Mouse (Mus musculus) right cerebral cortex, postnatal 10 days (tissue): ENCODE data around the gene Zscan29.

Source experiments
- DNase-seq, 2 experiments: peaks; one replicate each; pipeline ENCODE4 v3.0.0; 2021; ENCODE audit warnings: low spot score in 2 of 2

Zscan29 gene

GRCm38 (mm10) chr2:121170980-121171742 lies at the start of gene Zscan29:
Gene Zscan29, minus strand, starts transcription at chr2:121171125.
- DNase-seq, result peak; percentile 90 to 91

DNA sequence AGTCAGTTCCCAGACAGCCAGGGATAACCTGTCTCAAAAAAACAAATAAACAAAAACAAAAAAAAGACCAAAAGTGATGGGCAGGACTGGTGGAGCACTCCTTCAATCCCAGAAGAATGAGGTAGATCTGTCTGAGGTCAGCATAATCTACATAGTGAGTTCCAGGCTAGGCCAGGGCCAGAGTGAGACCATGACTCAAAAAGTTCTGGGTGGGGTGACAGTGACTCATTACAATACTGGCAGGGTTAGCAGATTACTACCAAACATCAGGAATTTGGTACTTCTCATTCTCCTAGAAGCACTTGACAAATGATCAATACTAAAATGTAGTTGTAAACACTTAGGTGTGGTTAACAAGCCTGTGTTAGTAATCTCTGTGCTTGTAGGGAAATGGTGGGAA lies 49.1 kb upstream of the Zscan29 start:
- DNase-seq, result no peak

DNA sequence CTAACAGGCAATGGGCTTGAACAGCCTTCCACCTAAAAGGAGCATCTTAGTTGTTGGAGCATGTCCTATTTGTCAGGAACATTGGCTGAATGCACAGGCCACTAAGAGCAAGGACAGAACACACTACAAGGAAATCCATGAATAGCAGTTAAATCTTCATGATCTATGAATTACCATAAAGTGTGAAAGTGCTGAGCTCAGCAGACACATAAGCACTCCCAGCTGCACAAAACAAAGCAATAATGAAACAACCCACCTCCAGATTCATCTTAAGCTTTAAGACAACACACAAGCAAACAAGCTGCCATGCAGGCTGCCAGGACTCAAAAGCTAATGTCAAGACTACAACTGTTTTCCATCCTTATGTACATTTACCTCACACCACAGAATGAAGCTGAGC lies 48.3 kb upstream of the Zscan29 start:
- DNase-seq, result no peak

GRCm38 (mm10) chr2:121214491-121214890 lies 43.6 kb upstream of the Zscan29 start:
- DNase-seq, result no peak

- no peak for DNase-seq
Measured at GRCm38 (mm10) chr2:121206541-121206940, 35.6 kb upstream of the Zscan29 start.

- DNase-seq, result no peak
Measured at GRCm38 (mm10) chr2:121204276-121204675, 33.4 kb upstream of the Zscan29 start.

DNA sequence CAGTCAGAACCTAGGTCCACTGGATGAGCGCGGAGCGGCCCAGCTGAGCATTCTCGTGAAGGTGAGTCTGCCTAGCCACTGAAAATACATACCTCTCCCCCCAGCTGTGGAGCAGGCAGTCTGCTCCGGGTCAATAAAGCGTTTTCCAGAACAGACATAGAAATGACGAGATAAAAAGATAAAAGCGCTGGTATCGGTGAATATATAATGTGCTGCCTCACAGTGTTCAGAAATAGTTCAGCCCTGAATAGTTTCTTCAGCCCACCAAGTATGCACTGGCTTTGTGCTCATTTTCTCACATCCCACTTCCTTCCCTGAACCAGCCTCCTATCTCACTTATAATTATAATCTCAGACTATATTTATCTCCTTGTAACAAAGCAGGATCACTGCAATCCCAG lies 24.5 kb upstream of the Zscan29 start:
- peak in 1 of 2 experiments; percentile 65 for DNase-seq

- DNase-seq, result no peak
Measured at GRCm38 (mm10) chr2:121188530-121188929, 17.6 kb upstream of the Zscan29 start.

DNA sequence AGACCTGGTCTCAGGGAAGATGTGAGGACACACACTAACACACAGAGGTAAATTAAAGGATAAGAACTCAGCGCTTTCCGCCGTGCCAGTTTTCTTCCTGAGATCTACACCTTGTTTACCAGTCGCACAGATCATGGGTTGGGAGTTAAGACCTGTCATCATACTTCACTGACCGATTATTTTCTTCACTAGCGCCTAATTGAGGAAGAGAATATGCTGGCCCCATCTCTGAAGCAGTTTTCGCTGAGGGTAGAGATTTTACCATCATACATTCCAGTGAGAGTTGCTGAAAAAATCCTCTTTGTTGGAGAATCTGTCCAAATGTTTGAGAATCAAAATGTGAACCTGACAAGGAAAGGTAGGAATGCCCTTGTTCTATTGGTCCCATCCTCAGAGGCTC lies 13.2 kb upstream of the Zscan29 start:
- no peak for DNase-seq

DNA sequence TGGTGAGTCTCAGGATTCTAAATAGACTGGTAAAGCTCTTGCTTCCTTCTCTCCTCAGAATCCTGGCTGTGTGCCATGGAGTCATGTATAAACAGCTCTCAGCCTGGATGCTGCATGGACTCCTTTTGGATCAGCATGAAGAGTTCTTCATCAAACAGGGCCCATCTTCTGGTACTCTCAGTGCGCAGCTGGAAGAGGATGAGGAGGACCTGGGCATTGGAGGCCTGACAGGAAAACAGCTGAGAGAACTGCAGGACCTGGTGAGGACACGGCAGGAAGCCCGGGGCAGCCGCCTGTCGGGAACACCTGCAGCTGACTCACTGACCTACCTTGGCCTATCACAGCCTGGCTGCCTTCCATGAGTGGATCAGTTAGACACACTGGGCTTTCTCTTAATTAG lies 12.5 kb upstream of the Zscan29 start:
- peak in 1 of 2 experiments; percentile 46 for DNase-seq

DNA sequence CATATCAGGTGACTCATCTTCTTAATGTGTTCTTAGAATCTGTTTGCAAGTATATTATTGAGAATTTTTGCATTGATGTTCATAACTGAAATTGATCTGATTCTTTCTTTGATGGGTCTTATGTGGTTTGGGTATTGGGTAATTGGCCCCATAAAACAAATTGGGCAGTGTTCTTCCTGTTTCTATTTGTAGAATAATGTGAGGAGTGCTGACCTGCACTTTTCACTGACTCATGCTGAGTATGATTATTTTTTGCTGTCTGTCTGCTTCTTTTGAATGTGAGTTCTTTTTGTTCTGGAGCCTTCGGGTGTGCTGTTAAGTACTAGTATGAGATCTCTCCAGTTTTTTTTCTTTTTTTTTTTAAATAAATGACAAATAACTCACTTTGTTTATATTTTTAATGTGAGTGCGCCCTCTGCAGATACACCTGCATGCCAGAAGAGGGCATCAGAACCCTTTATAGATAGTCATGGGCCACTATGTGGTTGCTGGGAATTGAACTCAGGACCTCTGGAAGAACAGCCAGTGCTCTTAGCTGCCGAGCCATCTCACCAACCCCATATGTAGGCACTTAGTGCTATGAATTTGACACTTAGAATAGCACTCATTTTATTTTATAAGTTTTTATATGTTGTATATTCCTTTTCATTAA lies 8.0 kb upstream of the Zscan29 start:
- DNase-seq, result no peak

DNA sequence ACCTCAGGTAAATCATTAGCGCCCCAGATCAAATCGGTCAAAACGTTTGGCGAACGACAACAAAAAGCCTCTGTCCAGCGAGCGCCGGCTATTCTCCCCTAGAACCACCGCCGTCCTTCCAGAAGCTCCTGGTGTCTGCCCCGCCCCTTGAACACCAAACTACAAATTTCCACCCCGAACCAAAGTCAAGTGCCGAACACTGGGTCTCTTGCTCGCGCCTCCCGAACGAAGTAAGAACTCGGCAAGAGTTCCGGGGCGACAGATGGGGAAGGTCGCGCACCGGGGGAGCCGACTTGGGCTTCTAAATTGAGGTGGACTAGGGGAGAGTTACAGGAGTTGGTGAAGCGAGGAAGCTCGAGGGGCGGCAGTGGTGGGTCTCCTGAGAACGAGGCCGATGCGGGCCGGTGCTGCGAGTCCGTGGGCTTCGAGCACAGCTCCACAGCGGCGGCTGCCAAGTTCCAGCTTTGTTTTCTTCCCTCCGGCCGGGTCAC lies 399 bp downstream of the Zscan29 start, which contains the start of gene Tubgcp4:
Gene Tubgcp4 (plus strand): TSS at position 174 of the 491 bp plus-strand sequence.
- peak in 1 of 2 experiments; percentile 33 for DNase-seq

DNA sequence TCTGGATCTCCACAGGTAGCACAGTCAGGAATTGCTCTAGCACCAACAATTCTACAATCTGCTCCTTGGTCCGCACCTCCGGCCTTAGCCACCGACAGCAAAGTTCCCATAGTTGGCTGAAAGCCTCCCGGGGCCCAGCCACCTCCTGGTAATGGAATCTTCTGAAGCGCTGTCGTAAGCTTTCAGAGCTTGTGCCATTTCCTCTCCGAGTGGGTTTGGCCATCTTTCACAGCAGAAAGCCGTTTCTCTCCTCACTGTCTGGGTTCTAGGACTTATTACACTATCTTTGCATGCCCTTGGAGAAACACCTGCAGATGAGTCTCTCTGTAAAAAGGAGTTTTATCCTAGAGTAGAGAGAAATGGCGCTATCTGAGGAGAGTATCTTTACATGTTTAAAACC lies 1.0 kb downstream of the Zscan29 start:
- no peak for DNase-seq

DNA sequence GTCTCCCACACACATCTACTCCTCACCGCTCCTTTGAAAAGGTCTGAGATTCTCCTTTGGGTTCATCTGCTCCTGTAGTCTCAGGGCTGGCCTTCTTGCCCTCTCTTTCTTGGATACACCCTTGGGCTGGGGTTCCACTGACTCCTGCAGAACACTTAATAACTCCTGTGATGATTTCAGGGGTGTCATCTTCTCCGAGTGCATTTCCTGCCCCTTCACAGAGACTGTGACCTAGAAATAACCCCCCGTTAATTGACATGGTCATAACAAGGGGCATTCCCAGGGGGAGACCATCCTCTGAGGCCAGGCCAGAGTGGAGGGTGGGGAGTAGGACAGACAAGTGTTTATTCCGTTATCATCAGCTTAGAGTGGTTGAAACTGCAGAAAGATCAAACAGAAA lies 1.8 kb downstream of the Zscan29 start:
- no peak for DNase-seq

DNA sequence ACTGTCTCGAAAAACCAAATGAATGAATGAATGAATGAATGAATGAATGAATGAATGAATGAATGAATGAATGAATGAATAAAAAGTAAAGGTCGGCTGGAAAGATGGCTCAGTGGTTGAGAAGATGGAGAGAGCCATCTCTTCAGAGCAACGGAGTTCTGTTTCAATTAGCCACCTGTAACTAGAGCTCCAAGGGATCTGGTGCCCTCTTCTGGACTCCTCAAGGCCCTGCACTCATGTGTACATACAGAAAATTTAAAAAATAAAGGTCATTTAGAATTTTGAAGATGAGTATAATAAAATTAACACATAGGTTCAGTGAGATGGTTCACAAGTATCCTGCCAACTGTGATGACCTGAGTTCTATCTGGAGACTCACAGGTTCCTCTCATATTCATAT lies 17.8 kb downstream of the Zscan29 start:
- no peak for DNase-seq

DNA sequence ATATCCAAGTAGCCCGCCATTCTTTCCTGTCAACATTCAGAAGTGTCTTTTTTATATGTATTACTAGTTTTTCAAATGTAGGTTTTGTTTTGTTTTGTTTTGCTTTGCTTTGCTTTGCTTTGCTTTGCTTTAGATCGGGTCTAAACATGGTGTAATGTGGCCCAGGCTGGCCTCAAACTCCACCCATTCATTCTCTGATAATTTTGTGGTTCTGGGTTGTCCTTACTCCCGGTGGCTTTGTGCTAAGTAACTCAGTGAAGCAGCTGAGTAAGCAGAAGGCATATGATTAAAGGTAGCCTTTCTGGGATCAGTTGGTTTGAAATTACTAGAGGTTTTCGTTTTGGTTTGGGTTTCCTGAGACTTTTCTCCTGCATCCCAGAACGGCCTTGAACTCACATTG lies 21.2 kb downstream of the Zscan29 start:
- no peak for DNase-seq

DNA sequence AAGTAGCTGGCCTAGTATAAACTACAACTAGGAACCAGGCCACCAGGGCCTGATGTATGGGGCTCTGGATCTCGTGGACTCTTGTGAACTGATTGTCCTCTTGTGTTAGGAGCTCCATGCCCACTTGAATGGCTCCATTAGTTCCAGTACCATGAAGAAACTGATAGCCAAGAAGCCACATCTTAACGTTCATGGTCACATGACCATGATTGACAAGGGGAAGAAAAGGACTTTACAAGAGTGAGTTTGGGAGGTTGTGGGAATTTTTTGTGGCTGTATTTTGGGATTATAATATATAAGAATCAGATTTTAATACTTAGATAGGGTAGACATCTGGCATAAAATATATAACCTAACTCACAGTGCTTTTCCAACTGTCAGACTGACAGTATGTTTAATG lies 28.5 kb downstream of the Zscan29 start:
- no peak for DNase-seq

GRCm38 (mm10) chr2:121141216-121142035 lies 29.5 kb downstream of the Zscan29 start:
- DNase-seq, result no peak

DNA sequence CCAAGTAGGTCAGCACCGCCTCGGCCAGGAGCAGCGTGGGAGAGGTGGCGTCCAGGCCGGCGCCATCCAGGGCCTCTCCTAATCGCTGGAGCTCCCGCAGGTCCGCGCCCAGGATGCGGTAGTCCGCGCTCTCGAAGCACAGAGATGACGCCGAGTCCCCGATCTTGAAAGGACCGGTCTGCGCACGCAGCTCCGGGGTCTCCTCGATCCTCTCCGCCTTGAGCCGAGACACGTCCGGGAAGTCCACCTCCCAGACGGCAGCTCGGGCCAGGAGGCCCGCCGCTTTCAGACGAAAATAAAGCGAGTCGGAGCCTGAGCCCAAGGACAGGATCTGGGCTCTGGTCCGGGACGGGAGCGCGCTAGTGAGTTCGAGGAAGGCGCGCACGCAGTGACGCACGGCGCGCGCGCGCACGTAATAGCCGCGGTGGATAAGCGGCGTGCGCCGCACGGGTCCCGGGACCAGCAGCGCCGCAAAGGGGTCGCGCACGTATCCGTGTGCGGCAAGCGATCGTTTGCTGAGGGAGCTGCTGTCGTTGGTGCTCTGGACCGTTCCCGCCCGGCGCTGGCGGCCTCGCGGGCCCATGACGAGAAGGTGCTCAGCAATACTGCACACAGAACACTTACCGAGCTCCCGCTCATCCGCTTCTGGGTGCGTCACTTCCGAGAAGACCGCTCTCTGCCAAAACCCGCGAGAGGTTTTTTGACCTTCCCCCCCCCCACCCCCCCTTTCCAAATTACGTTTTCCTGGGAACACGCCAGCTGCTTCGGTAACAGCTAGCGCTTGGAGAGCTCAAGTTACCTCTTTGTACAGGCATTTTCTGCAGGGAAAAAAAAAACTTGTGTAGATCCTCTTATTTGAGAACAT lies 30.7 kb downstream of the Zscan29 start, which contains the start of the genes Adal and Lcmt2:
Gene Adal (plus strand): TSS at position 411 of the 865 bp plus-strand sequence.
Gene Lcmt2 (minus strand): TSS at position 636 of the 865 bp plus-strand sequence.
- DNase-seq, result peak; percentile 94

GRCm38 (mm10) chr2:121139266-121140017 lies 31.5 kb downstream of the Zscan29 start:
- DNase-seq, result peak; percentile 27 to 46
